Mouse (Mus musculus): ENCODE results near the gene Col6a3. TPM values are rescaled to one million over a fixed set of nuclear protein-coding genes. Genes with fewer than 3 reads are reported as not detected.

Col6a3 gene
- polyA plus RNA-seq, 1 experiment: 3.6 TPM

DNA sequence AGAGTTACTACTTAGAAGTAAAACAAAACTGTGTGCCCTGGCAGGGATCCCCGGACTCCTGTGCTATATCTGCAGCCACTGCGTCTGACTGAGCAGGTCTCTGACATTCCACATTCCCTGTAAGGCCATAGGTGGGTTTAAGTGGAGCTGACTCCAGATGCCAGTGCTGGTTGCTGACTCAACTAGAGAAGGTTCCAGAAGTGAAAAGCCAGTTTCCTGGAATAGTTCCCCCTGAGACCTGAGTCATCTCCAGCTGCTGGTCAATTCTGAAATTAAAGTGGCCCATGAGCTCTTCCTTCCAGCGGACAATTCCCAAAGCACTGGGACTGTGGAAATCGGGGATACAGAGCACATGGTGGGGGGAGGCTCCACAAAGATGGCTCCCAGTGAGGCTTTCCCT lies 5.1 kb downstream of the Col6a3 start:
- no peak overlapping the region for H3K9ac ChIP-seq (ENCODE audit: low read depth, poor library complexity, severe bottlenecking)
- no peaks in the 10 kb centered on the region for H3K36me3 ChIP-seq (ENCODE audit: control insufficient read depth, insufficient read depth, low read length, poor library complexity, severe bottlenecking)
- H3K4me3 ChIP-seq (ENCODE audit: low read depth, low read length): no peak overlapping the region
- no peak overlapping the region for H3K27ac ChIP-seq (ENCODE audit: insufficient read depth, low read length)
- TF ChIP-seq CTCF (IDR thresholded peaks at IDR 0.05; ENCODE audit: low read depth, low read length) (no peak), POLR2A (IDR thresholded peaks at IDR 0.05; ENCODE audit: insufficient read depth, low read length) (no peak), EP300 (IDR thresholded peaks at IDR 0.05; ENCODE audit: insufficient read depth, low read depth, low read length) (no peak)
- H3K4me1 ChIP-seq (ENCODE audit: control insufficient read depth, insufficient read depth, low read length): no peaks in the 10 kb centered on the region
- no peaks in the 10 kb centered on the region; the same call in 1 of the 2 replicates for H3K27me3 ChIP-seq (ENCODE audit: control insufficient read depth, insufficient read depth, low read length, poor library complexity, severe bottlenecking)
- H3K9me3 ChIP-seq (replicated peaks; ENCODE audit: control insufficient read depth, insufficient read depth, low read length, poor library complexity, severe bottlenecking): no peaks in the 10 kb centered on the region

DNA sequence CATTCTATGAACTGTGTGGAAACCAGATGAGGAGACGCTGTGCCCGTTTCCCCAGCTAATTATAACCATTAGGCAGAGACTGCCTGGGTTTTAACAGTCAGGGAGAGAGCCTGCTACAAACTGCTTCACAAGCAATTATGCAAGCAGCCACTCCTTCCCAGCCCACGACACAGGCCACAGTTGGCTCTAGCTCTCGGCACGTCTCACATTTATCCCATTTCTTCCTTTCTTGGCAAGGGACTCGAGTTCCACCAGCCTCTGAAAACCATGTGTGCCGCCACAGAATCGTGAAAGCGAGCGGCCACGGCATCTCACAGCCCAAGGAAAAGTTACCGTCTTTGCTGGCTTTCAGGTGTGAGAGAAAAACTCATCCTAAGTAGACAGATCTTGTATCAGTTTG lies 5.5 kb downstream of the Col6a3 start:
- no peaks in the 10 kb centered on the region for H3K36me3 ChIP-seq (ENCODE audit: control insufficient read depth, insufficient read depth, low read length, poor library complexity, severe bottlenecking)
- H3K4me3 ChIP-seq (ENCODE audit: low read depth, low read length): no peak overlapping the region
- no peak overlapping the region for H3K9ac ChIP-seq (ENCODE audit: low read depth, poor library complexity, severe bottlenecking)
- TF ChIP-seq CTCF (IDR thresholded peaks at IDR 0.05; ENCODE audit: low read depth, low read length) (no peak), EP300 (IDR thresholded peaks at IDR 0.05; ENCODE audit: insufficient read depth, low read depth, low read length) (no peak), POLR2A (IDR thresholded peaks at IDR 0.05; ENCODE audit: insufficient read depth, low read length) (no peak)
- no peaks in the 10 kb centered on the region; the same call in 1 of the 2 replicates for H3K27me3 ChIP-seq (ENCODE audit: control insufficient read depth, insufficient read depth, low read length, poor library complexity, severe bottlenecking)
- H3K9me3 ChIP-seq (replicated peaks; ENCODE audit: control insufficient read depth, insufficient read depth, low read length, poor library complexity, severe bottlenecking): no peaks in the 10 kb centered on the region
- H3K4me1 ChIP-seq (ENCODE audit: control insufficient read depth, insufficient read depth, low read length): no peaks in the 10 kb centered on the region
- H3K27ac ChIP-seq (ENCODE audit: insufficient read depth, low read length): no peak overlapping the region

DNA sequence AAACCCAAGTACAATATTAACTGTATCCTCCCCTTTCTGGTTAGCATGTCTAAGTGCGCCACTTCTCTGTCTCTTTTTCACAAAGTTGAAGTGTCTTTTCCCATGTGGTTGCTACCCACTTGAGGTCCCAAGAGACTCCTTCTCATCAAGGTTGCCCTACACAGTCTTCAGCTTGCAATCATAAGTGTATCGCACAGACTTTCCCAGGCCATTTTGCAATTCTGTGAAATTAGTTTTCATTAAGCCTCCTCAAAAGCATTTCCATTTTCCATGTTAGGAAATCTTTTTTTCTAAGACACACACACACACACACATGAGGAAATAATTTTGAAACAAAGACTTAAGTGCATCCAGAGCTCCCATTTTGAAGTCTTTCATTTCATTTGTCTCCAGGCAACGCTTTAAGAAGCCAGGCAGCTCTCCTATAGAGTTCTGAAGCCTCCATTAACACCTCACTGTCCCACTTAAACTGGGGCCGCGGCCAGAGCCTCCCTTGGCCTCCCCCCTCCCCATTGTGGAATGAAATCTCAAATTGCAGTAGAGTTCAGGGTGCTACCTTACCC lies 7.5 kb downstream of the Col6a3 start:
- no peak for TF ChIP-seq CTCF (IDR thresholded peaks at IDR 0.05; ENCODE audit: low read depth, low read length)
- TF ChIP-seq POLR2A (IDR thresholded peaks at IDR 0.05; ENCODE audit: insufficient read depth, low read length): no peak
- TF ChIP-seq EP300 (IDR thresholded peaks at IDR 0.05; ENCODE audit: insufficient read depth, low read depth, low read length): no peak
- H3K9me3 ChIP-seq (replicated peaks; ENCODE audit: control insufficient read depth, insufficient read depth, low read length, poor library complexity, severe bottlenecking): no peaks in the 10 kb centered on the region
- no peak overlapping the region for H3K9ac ChIP-seq (ENCODE audit: low read depth, poor library complexity, severe bottlenecking)
- no peaks in the 10 kb centered on the region; the same call in 1 of the 2 replicates for H3K27me3 ChIP-seq (ENCODE audit: control insufficient read depth, insufficient read depth, low read length, poor library complexity, severe bottlenecking)
- H3K36me3 ChIP-seq (ENCODE audit: control insufficient read depth, insufficient read depth, low read length, poor library complexity, severe bottlenecking): no peaks in the 10 kb centered on the region
- H3K4me3 ChIP-seq (ENCODE audit: low read depth, low read length): no peak overlapping the region
- no peaks in the 10 kb centered on the region for H3K4me1 ChIP-seq (ENCODE audit: control insufficient read depth, insufficient read depth, low read length)
- no peak overlapping the region for H3K27ac ChIP-seq (ENCODE audit: insufficient read depth, low read length)

DNA sequence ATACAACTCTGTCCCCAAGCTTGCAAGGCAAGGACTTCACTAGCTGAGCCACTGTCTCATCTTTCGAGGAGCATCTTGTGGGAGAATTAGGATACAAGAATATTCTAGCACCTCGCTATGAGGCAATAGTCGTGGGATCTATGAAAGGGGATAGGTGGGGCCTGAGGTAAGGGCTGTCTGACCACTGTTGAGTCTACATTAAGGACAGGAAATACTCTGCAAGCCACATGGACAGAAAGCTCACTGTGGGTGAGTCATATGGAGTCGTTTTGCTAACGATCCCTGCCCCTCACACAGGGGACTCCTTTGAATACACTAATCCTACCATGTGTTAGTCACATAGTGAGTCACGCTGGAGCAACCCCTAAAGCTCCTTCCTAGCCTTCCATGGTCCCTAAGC lies 9.1 kb downstream of the Col6a3 start:
- no peaks in the 10 kb centered on the region; the same call in 1 of the 2 replicates for H3K27me3 ChIP-seq (ENCODE audit: control insufficient read depth, insufficient read depth, low read length, poor library complexity, severe bottlenecking)
- no peaks in the 10 kb centered on the region for H3K9me3 ChIP-seq (replicated peaks; ENCODE audit: control insufficient read depth, insufficient read depth, low read length, poor library complexity, severe bottlenecking)
- H3K27ac ChIP-seq (ENCODE audit: insufficient read depth, low read length): no peak overlapping the region
- H3K36me3 ChIP-seq (ENCODE audit: control insufficient read depth, insufficient read depth, low read length, poor library complexity, severe bottlenecking): no peaks in the 10 kb centered on the region
- H3K4me1 ChIP-seq (ENCODE audit: control insufficient read depth, insufficient read depth, low read length): no peaks in the 10 kb centered on the region
- no peak overlapping the region for H3K4me3 ChIP-seq (ENCODE audit: low read depth, low read length)
- H3K9ac ChIP-seq (ENCODE audit: low read depth, poor library complexity, severe bottlenecking): no peak overlapping the region
- TF ChIP-seq EP300 (IDR thresholded peaks at IDR 0.05; ENCODE audit: insufficient read depth, low read depth, low read length) (no peak), POLR2A (IDR thresholded peaks at IDR 0.05; ENCODE audit: insufficient read depth, low read length) (no peak), CTCF (IDR thresholded peaks at IDR 0.05; ENCODE audit: low read depth, low read length) (no peak)

DNA sequence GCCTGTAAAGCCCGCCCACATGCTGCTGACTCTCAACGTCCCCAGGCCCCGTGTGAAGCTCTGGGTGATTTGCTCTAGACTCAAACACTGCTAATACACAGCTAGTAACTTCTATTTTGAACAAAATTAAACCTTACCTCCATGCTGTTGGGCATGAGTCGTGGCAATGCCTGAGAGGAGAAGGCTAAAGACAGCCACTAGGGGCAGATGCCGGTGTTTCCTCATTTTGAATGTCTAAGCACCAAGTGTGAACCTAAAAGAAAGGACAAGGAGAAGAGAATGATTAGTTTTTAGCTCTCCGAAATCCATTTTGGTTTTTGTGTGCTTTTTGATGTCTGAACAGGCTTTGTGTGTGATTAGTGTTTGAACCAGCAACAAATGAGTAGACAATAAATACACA lies 13.8 kb downstream of the Col6a3 start:
- Histone ChIP-seq H3K4me3 (ENCODE audit: low read depth, low read length) (no peak overlapping the region), H3K36me3 (ENCODE audit: control insufficient read depth, insufficient read depth, low read length, poor library complexity, severe bottlenecking) (no peaks in the 10 kb centered on the region), H3K27ac (ENCODE audit: insufficient read depth, low read length) (no peak overlapping the region), H3K4me1 (ENCODE audit: control insufficient read depth, insufficient read depth, low read length) (no peaks in the 10 kb centered on the region), H3K9me3 (replicated peaks; ENCODE audit: control insufficient read depth, insufficient read depth, low read length, poor library complexity, severe bottlenecking) (no peaks in the 10 kb centered on the region), H3K9ac (ENCODE audit: low read depth, poor library complexity, severe bottlenecking) (no peak overlapping the region), H3K27me3 (ENCODE audit: control insufficient read depth, insufficient read depth, low read length, poor library complexity, severe bottlenecking) (no peaks in the 10 kb centered on the region; the same call in 1 of the 2 replicates)
- TF ChIP-seq POLR2A (IDR thresholded peaks at IDR 0.05; ENCODE audit: insufficient read depth, low read length): no peak
- no peak for TF ChIP-seq CTCF (IDR thresholded peaks at IDR 0.05; ENCODE audit: low read depth, low read length)

DNA sequence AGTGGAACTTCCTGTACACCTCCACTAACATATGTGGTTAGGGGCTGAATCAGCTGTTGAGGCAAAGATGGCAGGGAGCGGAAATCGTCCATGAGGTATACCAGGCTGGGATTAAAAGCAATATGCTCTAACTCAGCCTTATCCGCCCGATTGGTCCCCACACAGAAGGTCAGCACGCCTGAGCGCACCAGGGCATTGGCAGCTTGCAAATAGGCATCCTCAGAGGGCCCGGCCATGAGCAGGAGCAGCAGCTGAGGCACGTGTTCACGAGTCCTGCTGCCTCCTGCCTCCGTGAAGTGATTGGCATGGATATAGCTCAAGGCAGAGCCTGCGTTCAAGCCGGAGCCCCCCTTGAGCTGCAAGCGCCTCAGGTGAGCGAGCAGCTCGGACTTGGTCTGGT lies 30.5 kb downstream of the Col6a3 start:
- Histone ChIP-seq H3K27ac (ENCODE audit: insufficient read depth, low read length) (no peak overlapping the region), H3K9ac (ENCODE audit: low read depth, poor library complexity, severe bottlenecking) (no peak overlapping the region), H3K27me3 (ENCODE audit: control insufficient read depth, insufficient read depth, low read length, poor library complexity, severe bottlenecking) (no peaks in the 10 kb centered on the region), H3K9me3 (replicated peaks; ENCODE audit: control insufficient read depth, insufficient read depth, low read length, poor library complexity, severe bottlenecking) (no peaks in the 10 kb centered on the region), H3K36me3 (ENCODE audit: control insufficient read depth, insufficient read depth, low read length, poor library complexity, severe bottlenecking) (no peaks in the 10 kb centered on the region), H3K4me1 (ENCODE audit: control insufficient read depth, insufficient read depth, low read length) (no peaks in the 10 kb centered on the region), H3K4me3 (ENCODE audit: low read depth, low read length) (no peak overlapping the region)
- no peak for TF ChIP-seq POLR2A (IDR thresholded peaks at IDR 0.05; ENCODE audit: insufficient read depth, low read length)
- no peak for TF ChIP-seq CTCF (IDR thresholded peaks at IDR 0.05; ENCODE audit: low read depth, low read length)
- TF ChIP-seq EP300 (IDR thresholded peaks at IDR 0.05; ENCODE audit: insufficient read depth, low read depth, low read length): no peak
